Mouse (Mus musculus) hindbrain, embryonic 14.5 days (tissue): Measurements from ENCODE around the gene Tnfsf4. TPM values are rescaled to one million over a fixed set of nuclear protein-coding genes. Genes with fewer than 3 reads are reported as not detected.

Experiments used
- ATAC-seq: fragments of 200-750 bp; cut with Nextera tagmentation; 2 replicates; pipeline ENCODE4 v1.8.0; 2017; ENCODE audit warnings: moderate number of reproducible peaks, mild to moderate bottlenecking, moderate TSS enrichment, moderate library complexity; ENCODE audit not compliant: low FRiP score
- DNase-seq: peaks from one replicate; pipeline ENCODE4 v3.0.0-alpha.2; 2015; ENCODE audit warnings: low spot score
- H3K27ac ChIP-seq: fragments of 300-500 bp; sonication (generic); 2 replicates; pipeline ENCODE4 v1.5.1; 2014; ENCODE audit warnings: mild to moderate bottlenecking, moderate library complexity
- H3K27me3 ChIP-seq: fragments of 300-500 bp; sonication (generic); 2 replicates; pipeline ENCODE4 v1.6.1; 2014; ENCODE audit warnings: mild to moderate bottlenecking, low read length, mixed read lengths; ENCODE audit not compliant: control insufficient read depth, insufficient read depth
- H3K36me3 ChIP-seq: fragments of 300-500 bp; sonication (generic); replicated peaks from 2 replicates; pipeline ENCODE4 v1.6.1; 2014; ENCODE audit not compliant: control insufficient read depth, insufficient read depth
- H3K4me1 ChIP-seq: fragments of 300-500 bp; sonication (generic); replicated peaks from 2 replicates; pipeline ENCODE4 v1.6.1; 2014; ENCODE audit warnings: antibody characterized with exemption, low read length, mixed read lengths; ENCODE audit not compliant: control insufficient read depth, insufficient read depth
- H3K4me2 ChIP-seq: fragments of 300-500 bp; sonication (generic); replicated peaks from 2 replicates; pipeline ENCODE4 v1.6.1; 2014; ENCODE audit warnings: mild to moderate bottlenecking, moderate library complexity
- H3K4me3 ChIP-seq: fragments of 300-500 bp; sonication (generic); replicated peaks from 2 replicates; pipeline ENCODE4 v1.5.1; 2014; ENCODE audit warnings: mild to moderate bottlenecking, low read length
- H3K9ac ChIP-seq: fragments of 300-500 bp; sonication (generic); 2 replicates; pipeline ENCODE4 v1.6.1; 2014
- H3K9me3 ChIP-seq: fragments of 300-500 bp; sonication (generic); 2 replicates; pipeline ENCODE4 v1.6.1; 2016; ENCODE audit warnings: low read length; ENCODE audit not compliant: control insufficient read depth
- WGBS: fragments of 180-500 bp; shearing (Covaris S2); extraction: QIAGEN DNeasy Blood & Tissue Kit; methylation state at CpG from one replicate; pipeline ENCODE4 v1.1.7; 2014; 5-methylcytosine and 5-hydroxymethylcytosine counted together
- polyA plus RNA-seq: library from polyadenylated mRNA; unstranded; fragments of >200 nt; fragmentation: Nextera tagmentation; extraction: Ambion mirVana; gene quantifications from 2 replicates; pipeline ENCODE4 v1.2.1, GENCODE M21; 2014

The Tnfsf4 gene
- 0.11 TPM in 1 of 2 replicates, not detected in the other for polyA plus RNA-seq

GRCm38 (mm10) chr1:161394931-161395459 is at the start of gene Tnfsf4:
Gene Tnfsf4 (plus strand): TSS chr1:161395409.
- no peak for DNase-seq
- Histone ChIP-seq H3K27ac (no peak within 1 kb of the TSS), H3K36me3 (no peaks in the 10 kb centered on the region), H3K4me3 (no peak within 1 kb of the TSS), H3K4me1 (no peaks in the 10 kb centered on the region), H3K4me2 (no peak within 1 kb of the TSS), H3K27me3 (no peaks in the 10 kb centered on the region), H3K9ac (no peak within 1 kb of the TSS), H3K9me3 (no peaks in the 10 kb centered on the region)
- no peak for ATAC-seq
- 82% methylated on average over 6 of the region's 6 CpGs for WGBS

GRCm38 (mm10) chr1:161350981-161351380 is 44.2 kb upstream of the Tnfsf4 start:
- ATAC-seq, result no peak
- no peaks in the 10 kb centered on the region for H3K36me3 ChIP-seq
- no peak overlapping the region for H3K27ac ChIP-seq
- no peaks in the 10 kb centered on the region for H3K4me1 ChIP-seq
- no peaks in the 10 kb centered on the region for H3K9me3 ChIP-seq
- no peak overlapping the region for H3K4me3 ChIP-seq
- H3K27me3 ChIP-seq, result no peaks in the 10 kb centered on the region
- no peak overlapping the region for H3K9ac ChIP-seq
- 79% methylated on average over 1 of the region's 1 CpGs for WGBS
- no peak for DNase-seq
- no peak overlapping the region for H3K4me2 ChIP-seq

- H3K4me3 ChIP-seq, result no peak overlapping the region
- no peaks in the 10 kb centered on the region for H3K9me3 ChIP-seq
- H3K4me1 ChIP-seq, result no peaks in the 10 kb centered on the region
- H3K36me3 ChIP-seq, result no peaks in the 10 kb centered on the region
- H3K27me3 ChIP-seq, result no peaks in the 10 kb centered on the region
- H3K27ac ChIP-seq, result no peak overlapping the region
- no peak overlapping the region for H3K9ac ChIP-seq
- WGBS, result 90% methylated on average over 4 of the region's 4 CpGs
- ATAC-seq (no peak), DNase-seq (no peak)
- H3K4me2 ChIP-seq, result no peak overlapping the region
Measured at GRCm38 (mm10) chr1:161365006-161365405, 30.2 kb upstream of the Tnfsf4 start.

- H3K9me3 ChIP-seq, result no peaks in the 10 kb centered on the region
- no peak overlapping the region for H3K4me3 ChIP-seq
- no peak for ATAC-seq
- H3K27ac ChIP-seq, result no peak overlapping the region
- H3K36me3 ChIP-seq, result no peaks in the 10 kb centered on the region
- no peaks in the 10 kb centered on the region for H3K27me3 ChIP-seq
- 89% methylated on average over 2 of the region's 2 CpGs for WGBS
- H3K4me2 ChIP-seq, result no peak overlapping the region
- no peak overlapping the region for H3K9ac ChIP-seq
- DNase-seq, result no peak
- no peaks in the 10 kb centered on the region for H3K4me1 ChIP-seq
Measured at GRCm38 (mm10) chr1:161371919-161372318, 23.3 kb upstream of the Tnfsf4 start.

GRCm38 (mm10) chr1:161375866-161376265 is 19.3 kb upstream of the Tnfsf4 start:
- Histone ChIP-seq H3K27ac (no peak overlapping the region), H3K4me1 (no peaks in the 10 kb centered on the region), H3K9ac (no peak overlapping the region), H3K27me3 (no peaks in the 10 kb centered on the region), H3K36me3 (no peaks in the 10 kb centered on the region), H3K4me2 (no peak overlapping the region), H3K4me3 (no peak overlapping the region), H3K9me3 (no peaks in the 10 kb centered on the region)
- ATAC-seq (no peak), DNase-seq (no peak)
- WGBS, result 92% methylated on average over 2 of the region's 2 CpGs

- no peak for ATAC-seq
- H3K27me3 ChIP-seq, result no peaks in the 10 kb centered on the region
- 85% methylated on average over 3 of the region's 3 CpGs for WGBS
Measured at GRCm38 (mm10) chr1:161378571-161378970, 16.6 kb upstream of the Tnfsf4 start.

GRCm38 (mm10) chr1:161379685-161380424 is 15.4 kb upstream of the Tnfsf4 start:
- Histone ChIP-seq H3K9me3 (no peaks in the 10 kb centered on the region), H3K4me3 (no peak overlapping the region), H3K27ac (no peak overlapping the region), H3K9ac (no peak overlapping the region), H3K4me2 (no peak overlapping the region), H3K4me1 (no peaks in the 10 kb centered on the region), H3K27me3 (no peaks in the 10 kb centered on the region), H3K36me3 (no peaks in the 10 kb centered on the region)
- WGBS, result 21% methylated on average over 11 of the region's 11 CpGs
- DNase-seq (no peak), ATAC-seq (peak; percentile 68; the same call in 1 of the 2 replicates)

More at GRCm38 (mm10) chr1:161378571-161378970, 16.6 kb upstream of the Tnfsf4 start:
- Histone ChIP-seq H3K4me2 (no peak overlapping the region), H3K36me3 (no peaks in the 10 kb centered on the region), H3K4me3 (no peak overlapping the region), H3K9me3 (no peaks in the 10 kb centered on the region), H3K4me1 (no peaks in the 10 kb centered on the region), H3K9ac (no peak overlapping the region), H3K27ac (no peak overlapping the region)
- no peak for DNase-seq

GRCm38 (mm10) chr1:161380425-161380780 is 14.8 kb upstream of the Tnfsf4 start:
- Histone ChIP-seq H3K9ac (no peak overlapping the region), H3K4me1 (no peaks in the 10 kb centered on the region), H3K27ac (no peak overlapping the region), H3K27me3 (no peaks in the 10 kb centered on the region), H3K9me3 (no peaks in the 10 kb centered on the region), H3K4me3 (no peak overlapping the region), H3K4me2 (no peak overlapping the region), H3K36me3 (no peaks in the 10 kb centered on the region)
- DNase-seq, result no peak
- ATAC-seq, result no peak
- WGBS, result 41% methylated on average over 5 of the region's 5 CpGs

- H3K4me3 ChIP-seq, result no peak overlapping the region
- no peak overlapping the region for H3K4me2 ChIP-seq
- H3K27ac ChIP-seq, result no peak overlapping the region
- H3K9me3 ChIP-seq, result no peaks in the 10 kb centered on the region
- no peaks in the 10 kb centered on the region for H3K27me3 ChIP-seq
- ATAC-seq (no peak), DNase-seq (no peak)
- no peak overlapping the region for H3K9ac ChIP-seq
- 61% methylated on average over 2 of the region's 2 CpGs for WGBS
- H3K4me1 ChIP-seq, result no peaks in the 10 kb centered on the region
- H3K36me3 ChIP-seq, result no peaks in the 10 kb centered on the region
Measured at GRCm38 (mm10) chr1:161390066-161390465, 5.1 kb upstream of the Tnfsf4 start.
